Mouse (Mus musculus): ENCODE measurements around the gene Zbtb20.

DNA sequence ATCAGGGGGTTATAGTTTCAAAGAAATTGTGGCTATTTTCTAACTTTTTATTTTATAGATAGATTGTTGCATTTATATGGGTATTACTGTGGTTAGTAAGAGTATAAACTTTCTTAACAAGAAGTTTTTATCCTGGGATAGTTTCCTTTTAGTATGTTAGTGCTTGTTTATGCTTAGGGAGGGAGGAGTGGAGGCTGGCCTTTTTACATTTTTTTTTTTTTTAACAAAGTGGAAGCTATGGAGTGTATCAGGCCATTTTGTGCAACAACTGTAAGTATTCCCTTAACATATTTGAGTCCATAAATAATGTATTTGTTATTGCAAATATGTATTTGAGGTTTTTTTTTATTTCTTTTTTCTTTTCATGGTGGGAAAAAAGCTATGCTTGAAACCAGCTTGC lies 32.7 kb downstream of the Zbtb20 start:
- no peak for TF ChIP-seq CTCF (IDR thresholded peaks at IDR 0.05; ENCODE audit: control insufficient read depth, insufficient read depth, low read length)
- TF ChIP-seq POLR2A (IDR thresholded peaks at IDR 0.05; ENCODE audit: borderline replicate concordance, control insufficient read depth, low read depth, low read length) = no peak

All from bone marrow, adult 2 months (tissue).